Mouse (Mus musculus): ENCODE measurements around the gene Srsf1. TPM values are rescaled to one million over a fixed set of nuclear protein-coding genes. Genes with fewer than 3 reads are reported as not detected.

Srsf1 gene
- polyA plus RNA-seq, 1 experiment from 2014 or later = 340 TPM

Other genes starting within 250 kb of the Srsf1 start
- 0.06 TPM in 2 replicates for gene Lpo, start 219.1 kb upstream of the Srsf1 start, polyA plus RNA-seq (2015; fragmentation: Nextera tagmentation; extraction: Ambion mirVana)
- 19.2 and 21.3 TPM in 2 replicates for gene Mks1, start 194.2 kb upstream of the Srsf1 start, polyA plus RNA-seq (2015; fragmentation: Nextera tagmentation; extraction: Ambion mirVana)
- gene Epx, start 171.8 kb upstream of the Srsf1 start, polyA plus RNA-seq (2015; fragmentation: Nextera tagmentation; extraction: Ambion mirVana) = 0.67 and 0.89 TPM in 2 replicates
- not detected in 2 replicates for gene Olfr462, start 155.1 kb upstream of the Srsf1 start, polyA plus RNA-seq (2015; fragmentation: Nextera tagmentation; extraction: Ambion mirVana)
- not detected in 2 replicates for gene Olfr463, start 150.0 kb upstream of the Srsf1 start, polyA plus RNA-seq (2015; fragmentation: Nextera tagmentation; extraction: Ambion mirVana)
- not detected in 2 replicates for gene Olfr464, start 126.4 kb upstream of the Srsf1 start, polyA plus RNA-seq (2015; fragmentation: Nextera tagmentation; extraction: Ambion mirVana)
- gene Dynll2, start 59.8 kb upstream of the Srsf1 start, polyA plus RNA-seq (2015; fragmentation: Nextera tagmentation; extraction: Ambion mirVana) = 16.7 and 18.9 TPM in 2 replicates
- 46.8 and 48.9 TPM in 2 replicates for gene Vezf1, start 20.9 kb downstream of the Srsf1 start, polyA plus RNA-seq (2015; fragmentation: Nextera tagmentation; extraction: Ambion mirVana)
- gene Cuedc1, start 50.7 kb downstream of the Srsf1 start, polyA plus RNA-seq (2015; fragmentation: Nextera tagmentation; extraction: Ambion mirVana) = 37.2 and 37.7 TPM in 2 replicates
- 54.8 and 55.5 TPM in 2 replicates for gene Mrps23, start 157.0 kb downstream of the Srsf1 start, polyA plus RNA-seq (2015; fragmentation: Nextera tagmentation; extraction: Ambion mirVana)
- gene Ccdc182, start 246.7 kb downstream of the Srsf1 start, polyA plus RNA-seq (2015; fragmentation: Nextera tagmentation; extraction: Ambion mirVana) = 0.11 TPM in 1 of 2 replicates, not detected in the other

All from limb, embryonic 13.5 days (tissue).